Mouse (Mus musculus) spleen, embryonic (tissue): Measurements from ENCODE around the gene 3830417A13Rik.

ENCODE experiments used
- CTCF ChIA-PET: fragments of 350-600 bp; sonication (Branson Sonifier 250); formaldehyde crosslinking; loops from one replicate; lab custom pipeline; 2022; lab: Charles Lee

3830417A13Rik gene

DNA sequence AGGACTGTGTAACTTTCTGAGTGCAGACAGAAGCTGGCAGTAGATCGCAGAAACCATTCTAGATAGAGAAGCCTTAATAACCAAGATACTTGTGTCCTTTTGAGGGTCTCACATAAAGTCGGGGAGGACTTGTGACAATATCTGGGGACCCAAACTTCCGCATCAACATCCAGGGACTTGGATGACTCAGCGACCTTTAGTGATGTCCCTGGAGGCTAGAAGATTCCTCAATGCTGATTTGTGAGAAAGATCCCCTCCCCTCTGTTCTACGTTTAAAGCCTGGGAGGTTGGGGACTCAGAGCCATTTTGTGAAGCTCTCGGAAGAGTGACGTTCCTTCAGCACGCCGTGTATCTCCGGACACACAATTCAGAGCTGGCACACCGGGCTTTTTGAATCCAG lies at the start of gene 3830417A13Rik:
3830417A13Rik (plus strand) TSS at position 301 of the 400 bp plus-strand sequence.
- CTCF ChIA-PET = no interaction called here

DNA sequence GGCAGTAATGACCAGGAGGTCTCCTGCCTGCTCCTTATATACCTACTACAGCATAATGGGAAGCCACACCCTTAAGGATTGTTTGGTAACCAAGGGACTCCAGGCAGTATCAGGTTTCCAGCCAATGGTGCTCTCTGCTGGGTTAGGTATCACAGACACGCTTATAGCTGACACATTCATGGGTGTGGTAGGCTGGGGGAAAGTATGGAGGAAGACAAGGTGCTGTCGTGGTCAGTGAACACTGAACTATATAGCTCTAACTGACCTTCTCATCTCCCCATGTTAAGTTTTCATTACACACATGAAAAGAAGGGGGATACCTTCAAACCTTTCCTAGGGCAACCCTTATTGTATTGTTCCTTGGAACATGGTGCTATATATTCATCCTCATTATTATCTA lies 21.2 kb upstream of the 3830417A13Rik start, which contains the start of gene Gm6760:
Gm6760 (minus strand) TSS at position 101 of the 400 bp plus-strand sequence.
- CTCF ChIA-PET = no interaction called here

DNA sequence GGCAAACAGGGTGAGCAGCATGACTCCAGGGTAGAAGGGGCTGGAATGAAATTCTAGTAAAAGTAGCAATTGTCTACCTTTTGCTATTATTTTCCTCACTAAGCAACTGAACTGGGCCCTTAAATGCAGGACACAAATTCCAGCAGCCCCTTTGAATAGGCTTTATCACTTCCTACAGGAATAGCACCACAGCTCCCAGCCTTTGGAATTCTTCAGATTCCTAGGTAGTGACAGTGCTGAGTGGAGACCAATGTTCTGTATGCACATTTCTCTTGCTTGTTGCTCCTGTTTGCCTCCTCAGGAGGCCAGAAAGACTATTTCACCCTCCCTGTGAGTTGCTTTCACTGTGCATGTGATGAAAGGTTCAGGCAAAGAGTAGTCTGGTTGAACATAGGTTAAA lies 7.9 kb downstream of the 3830417A13Rik start:
- CTCF ChIA-PET = no interaction called here
